Mouse (Mus musculus) intestine, postnatal 0 days (tissue): ENCODE results near the gene Fasl. TPM values are rescaled to one million over a fixed set of nuclear protein-coding genes. Genes with fewer than 3 reads are reported as not detected.

ENCODE experiments used
- ATAC-seq: fragments of 200-750 bp; cut with Nextera tagmentation; 2 replicates; pipeline ENCODE4 v1.8.0; 2017; ENCODE audit warnings: mild to moderate bottlenecking, moderate TSS enrichment, moderate library complexity
- H3K27ac ChIP-seq: fragments of 300-500 bp; sonication (generic); 2 replicates; pipeline ENCODE4 v1.5.1; 2014; ENCODE audit warnings: mild to moderate bottlenecking, low read depth, low read length, moderate library complexity
- H3K27me3 ChIP-seq: fragments of 300-500 bp; sonication (generic); replicated peaks from 2 replicates; pipeline ENCODE4 v1.6.1; 2014; ENCODE audit warnings: low read length, mixed read lengths; ENCODE audit not compliant: control insufficient read depth, insufficient read depth
- H3K36me3 ChIP-seq: fragments of 300-500 bp; sonication (generic); 2 replicates; pipeline ENCODE4 v1.6.1; 2014; ENCODE audit warnings: mild to moderate bottlenecking, moderate library complexity; ENCODE audit not compliant: control insufficient read depth, insufficient read depth
- H3K4me1 ChIP-seq: fragments of 300-500 bp; sonication (generic); replicated peaks from 2 replicates; pipeline ENCODE4 v1.6.1; 2014; ENCODE audit warnings: antibody characterized with exemption, low read length, mixed read lengths; ENCODE audit not compliant: control insufficient read depth, insufficient read depth
- H3K4me2 ChIP-seq: fragments of 300-500 bp; sonication (generic); replicated peaks from 2 replicates; pipeline ENCODE4 v1.6.1; 2014; ENCODE audit warnings: low read depth, mild to moderate bottlenecking, moderate library complexity
- H3K4me3 ChIP-seq: fragments of 300-500 bp; sonication (generic); 2 replicates; pipeline ENCODE4 v1.5.1; 2014; ENCODE audit warnings: low read depth, low read length
- H3K9ac ChIP-seq: fragments of 300-500 bp; sonication (generic); 2 replicates; pipeline ENCODE4 v1.6.1; 2014; ENCODE audit warnings: mild to moderate bottlenecking, low read depth, low read length
- H3K9me3 ChIP-seq: fragments of 300-500 bp; sonication (generic); 2 replicates; pipeline ENCODE4 v1.6.1; 2016; ENCODE audit warnings: mixed run types; ENCODE audit not compliant: control insufficient read depth
- CTCF ChIP-seq: sonication (generic); IDR thresholded peaks from 2 replicates; pipeline ENCODE4 v1.5.1; 2016; ENCODE audit warnings: low read depth, mild to moderate bottlenecking, control low read depth, antibody characterized with exemption, moderate library complexity
- WGBS: fragments of 180-500 bp; shearing (Covaris S2); extraction: QIAGEN DNeasy Blood & Tissue Kit; methylation state at CpG from one replicate; pipeline ENCODE4 v1.1.7; 2014; 5-methylcytosine and 5-hydroxymethylcytosine counted together
- polyA plus RNA-seq: library from polyadenylated mRNA; unstranded; fragments of >200 nt; fragmentation: Nextera tagmentation; extraction: Ambion mirVana; gene quantifications from 2 replicates; pipeline ENCODE4 v1.2.1, GENCODE M21; 2015

Gene Fasl
- polyA plus RNA-seq, 1 experiment from 2014 or later: not detected

DNA sequence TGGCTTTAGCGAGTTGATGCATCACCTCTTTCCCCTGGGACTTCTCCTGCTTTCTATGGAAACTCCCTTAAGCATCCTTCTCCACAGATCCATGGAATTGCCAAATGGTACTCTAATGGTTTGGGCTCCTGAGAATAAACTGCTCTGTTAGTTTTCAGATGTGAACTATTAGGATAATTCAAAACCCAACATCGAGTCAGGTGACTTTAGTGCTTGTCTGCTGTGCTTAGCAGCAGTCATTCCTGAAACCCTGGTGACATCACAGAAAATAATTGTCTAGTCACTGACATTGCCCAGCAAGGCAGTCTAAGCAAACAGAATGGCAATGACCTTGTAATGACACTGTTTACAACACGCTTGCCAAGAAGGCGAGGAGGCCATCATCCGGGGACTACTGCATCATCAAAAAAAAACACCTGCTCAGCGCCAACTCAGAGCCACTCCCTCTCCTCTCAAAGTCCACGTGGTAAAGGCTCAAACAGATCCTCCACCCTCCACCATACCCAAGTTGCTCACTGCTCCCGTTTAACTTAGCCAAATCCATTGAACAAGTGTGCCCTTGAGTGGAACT lies 37.7 kb downstream of the Fasl start:
- ATAC-seq: peak; percentile 66
- Histone ChIP-seq H3K36me3 (no peaks in the 10 kb centered on the region), H3K4me3 (no peak overlapping the region), H3K4me1 (no peaks in the 10 kb centered on the region), H3K27ac (no peak overlapping the region; the same call in 1 of the 2 replicates), H3K9me3 (no peaks in the 10 kb centered on the region), H3K9ac (no peak overlapping the region), H3K27me3 (no peaks in the 10 kb centered on the region), H3K4me2 (no peak overlapping the region)
- 49% methylated on average over 8 of the region's 8 CpGs for WGBS
- TF ChIP-seq CTCF: no peak

DNA sequence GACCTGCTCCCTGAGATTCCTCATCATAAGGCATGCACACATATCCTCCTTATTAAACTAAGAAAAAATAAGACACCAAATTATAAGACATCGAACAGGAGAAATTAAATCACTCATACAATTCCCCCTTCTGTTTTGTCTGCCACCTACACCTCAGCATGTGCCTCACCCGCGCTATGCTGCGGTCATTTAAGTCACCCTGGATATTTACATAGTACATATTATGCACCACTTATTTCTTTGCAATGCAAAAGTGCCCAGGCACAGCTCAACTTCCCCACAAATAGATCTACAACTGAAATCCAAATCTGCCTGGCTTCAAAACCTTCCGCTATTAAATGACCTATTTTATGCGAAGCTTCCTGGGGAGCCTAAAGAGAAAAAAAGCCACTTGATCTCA lies 39.6 kb downstream of the Fasl start:
- Histone ChIP-seq H3K4me1 (no peaks in the 10 kb centered on the region), H3K9me3 (no peaks in the 10 kb centered on the region), H3K36me3 (no peaks in the 10 kb centered on the region), H3K4me2 (no peak overlapping the region), H3K27ac (no peak overlapping the region), H3K9ac (no peak overlapping the region), H3K4me3 (no peak overlapping the region), H3K27me3 (no peaks in the 10 kb centered on the region)
- no peak for TF ChIP-seq CTCF
- 81% methylated on average over 6 of the region's 6 CpGs for WGBS
- ATAC-seq: no peak

DNA sequence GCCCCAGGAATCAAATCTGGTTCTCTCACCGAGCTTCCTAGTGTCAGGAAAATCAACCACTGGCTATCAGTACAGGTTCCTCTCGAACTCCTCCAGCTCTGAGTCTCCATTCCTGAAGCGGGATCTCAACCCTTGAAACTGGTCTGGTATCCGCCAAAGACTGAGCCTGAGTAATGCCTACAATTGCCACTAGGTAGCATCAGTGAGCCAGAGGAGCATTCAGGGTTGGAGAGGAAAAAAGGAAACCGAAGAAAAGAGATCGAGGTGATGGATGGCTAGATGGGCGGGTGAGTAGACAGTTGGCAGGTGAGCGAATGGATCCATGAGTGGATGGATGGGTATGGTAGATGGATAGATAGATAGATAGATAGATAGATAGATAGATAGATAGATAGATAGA lies 40.2 kb downstream of the Fasl start:
- peak; percentile 93 for TF ChIP-seq CTCF
- H3K4me2 ChIP-seq: no peak overlapping the region
- no peaks in the 10 kb centered on the region for H3K4me1 ChIP-seq
- no peak overlapping the region for H3K4me3 ChIP-seq
- H3K27ac ChIP-seq: no peak overlapping the region
- H3K9me3 ChIP-seq: no peaks in the 10 kb centered on the region
- H3K27me3 ChIP-seq: no peaks in the 10 kb centered on the region
- ATAC-seq: 0 out of 2 replicates have a peak, but pooled peaks have one; percentile 28
- WGBS: 37% methylated on average over 8 of the region's 8 CpGs
- H3K36me3 ChIP-seq: no peaks in the 10 kb centered on the region
- H3K9ac ChIP-seq: no peak overlapping the region

DNA sequence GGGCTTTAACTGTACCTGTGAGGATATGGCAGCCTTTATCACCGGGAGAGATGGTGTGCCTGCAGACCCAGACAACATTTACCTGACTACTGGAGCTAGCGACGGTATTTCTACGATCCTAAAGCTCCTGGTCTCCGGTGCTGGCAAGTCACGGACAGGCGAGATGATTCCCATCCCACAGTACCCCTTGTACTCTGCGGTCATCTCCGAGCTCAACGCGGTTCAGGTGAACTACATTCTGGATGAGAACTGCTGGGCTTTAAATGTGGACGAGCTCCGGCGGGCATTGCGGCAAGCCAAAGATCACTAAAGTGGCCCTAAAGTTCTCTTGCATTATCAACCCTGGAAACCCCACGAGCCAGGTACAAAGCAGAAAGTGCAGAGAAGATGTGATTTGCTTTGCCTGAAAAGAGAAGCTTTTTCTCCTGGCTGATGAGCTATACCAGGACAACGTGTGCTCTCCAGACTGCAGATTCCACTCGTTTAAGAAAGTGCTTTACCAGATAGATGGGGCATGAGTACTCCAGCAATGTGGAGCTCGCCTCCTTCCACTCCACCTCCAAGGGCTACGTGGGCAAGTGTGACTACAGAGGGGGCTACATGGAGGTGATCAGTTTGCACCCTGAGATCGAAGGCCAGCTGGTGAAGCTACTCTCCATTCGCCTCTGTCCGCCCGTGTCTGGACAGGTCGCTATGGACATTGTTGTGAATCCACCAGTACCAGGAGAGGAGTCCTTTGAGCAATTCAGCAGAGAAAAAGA lies 41.6 kb downstream of the Fasl start:
- TF ChIP-seq CTCF: no peak
- Histone ChIP-seq H3K9ac (no peak overlapping the region), H3K9me3 (no peaks in the 10 kb centered on the region), H3K4me3 (no peak overlapping the region), H3K27ac (no peak overlapping the region), H3K27me3 (no peaks in the 10 kb centered on the region), H3K4me1 (no peaks in the 10 kb centered on the region), H3K4me2 (no peak overlapping the region), H3K36me3 (no peaks in the 10 kb centered on the region)
- no peak for ATAC-seq
- WGBS: 82% methylated on average over 25 of the region's 25 CpGs

DNA sequence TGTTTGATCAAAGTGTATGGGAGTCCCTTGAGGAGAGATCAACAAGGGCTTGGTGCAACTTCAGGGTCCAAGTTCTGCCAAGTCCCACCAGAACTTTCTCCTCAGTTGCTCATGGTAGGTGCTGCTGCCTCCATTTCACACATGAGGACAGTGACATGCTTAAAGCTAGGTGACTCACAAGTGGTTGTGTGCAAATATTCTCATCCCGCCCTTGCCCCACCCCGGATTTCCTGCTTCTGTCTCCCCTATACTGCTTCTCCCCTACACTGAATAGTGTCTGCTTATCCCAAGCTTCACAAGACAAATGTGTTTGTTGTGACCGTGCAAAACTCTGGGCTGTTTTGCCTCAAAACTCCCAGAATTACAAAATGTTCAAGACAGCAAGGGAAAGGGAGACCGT lies 43.4 kb downstream of the Fasl start:
- H3K9ac ChIP-seq: no peak overlapping the region
- H3K4me1 ChIP-seq: no peaks in the 10 kb centered on the region
- no peaks in the 10 kb centered on the region for H3K27me3 ChIP-seq
- H3K4me3 ChIP-seq: no peak overlapping the region
- H3K9me3 ChIP-seq: no peaks in the 10 kb centered on the region
- H3K27ac ChIP-seq: no peak overlapping the region
- no peak for TF ChIP-seq CTCF
- ATAC-seq: no peak
- H3K36me3 ChIP-seq: no peaks in the 10 kb centered on the region
- WGBS: 81% methylated on average over 4 of the region's 4 CpGs
- H3K4me2 ChIP-seq: no peak overlapping the region

DNA sequence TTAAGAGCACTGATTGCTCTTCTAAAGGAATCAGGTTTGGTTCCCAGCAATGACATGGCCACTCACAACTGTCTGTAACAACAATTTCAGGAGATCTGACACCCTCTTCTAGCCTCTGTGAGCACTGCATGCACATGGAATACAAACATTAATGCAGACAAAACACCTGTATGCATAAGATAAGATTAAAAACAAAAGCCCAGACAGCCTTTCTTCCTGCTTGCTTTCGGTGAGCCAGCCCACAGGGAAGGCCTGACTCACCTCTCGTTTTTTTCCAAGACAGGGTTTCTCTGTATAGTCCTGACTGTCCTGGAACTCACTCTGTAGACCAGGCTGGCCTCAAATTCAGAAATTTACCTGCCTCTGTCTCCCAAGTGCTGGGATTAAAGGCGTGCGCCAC lies 44.1 kb downstream of the Fasl start:
- ATAC-seq: no peak
- no peak overlapping the region for H3K4me3 ChIP-seq
- no peaks in the 10 kb centered on the region for H3K27me3 ChIP-seq
- H3K9ac ChIP-seq: no peak overlapping the region
- H3K36me3 ChIP-seq: no peaks in the 10 kb centered on the region
- H3K9me3 ChIP-seq: no peaks in the 10 kb centered on the region
- H3K4me2 ChIP-seq: no peak overlapping the region
- 68% methylated on average over 4 of the region's 4 CpGs for WGBS
- TF ChIP-seq CTCF: no peak
- no peak overlapping the region for H3K27ac ChIP-seq
- no peaks in the 10 kb centered on the region for H3K4me1 ChIP-seq
